ENCODE assay signal across 28 mouse cellular contexts in the genomic region with DNA sequence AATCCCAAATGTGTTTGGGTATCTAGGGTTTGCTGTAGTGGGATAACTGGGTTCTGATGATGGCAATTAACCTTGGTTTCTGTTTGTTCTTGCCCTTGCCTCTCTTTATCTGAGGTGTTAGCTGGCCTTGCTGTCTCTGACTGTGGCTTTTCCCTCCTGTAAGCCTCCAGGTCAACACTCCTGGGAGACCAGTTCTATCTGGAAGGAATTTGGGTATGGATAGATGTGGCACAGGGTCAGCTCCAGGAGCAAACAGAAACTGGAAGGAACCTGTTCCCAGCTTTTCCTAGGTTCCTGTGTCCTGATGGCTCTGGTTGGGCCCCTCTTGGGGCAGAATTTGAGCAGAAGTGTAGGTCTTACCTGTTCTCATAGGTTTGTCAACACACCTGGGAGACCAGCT.
DNase-seq lines count a peak whose midpoint lies in the region; ATAC-seq and TF ChIP-seq lines count a peak whose summit lies in the region.
"Had no signal": no experiment of that assay in that cellular context is flagged by ENCODE, and none has a peak within 500 bp of the region (broad histone marks: within the 10 kb centered on the region; RNA-seq: fewer than 3 reads in every experiment).

No protein-coding gene starts in this region.

- H3K9ac ChIP-seq in lung, postnatal 0 days (replicated peaks; ENCODE audit: low read depth): no peak overlapping the region
- H3K9ac ChIP-seq: embryonic facial prominence, embryonic 13.5 days; embryonic facial prominence, embryonic 15.5 days; forebrain, embryonic 12.5 days had no signal

- no peak for TF ChIP-seq CTCF in lung, postnatal 0 days (IDR thresholded peaks at IDR 0.05)

- H3K27ac ChIP-seq in lung, postnatal 0 days (ENCODE audit: low read length): no peak overlapping the region
- H3K27ac ChIP-seq: embryonic facial prominence, embryonic 13.5 days; embryonic facial prominence, embryonic 15.5 days; forebrain, embryonic 10.5 days; forebrain, embryonic 12.5 days had no signal

- H3K27me3 ChIP-seq in lung, postnatal 0 days (replicated peaks; ENCODE audit: insufficient read depth, low read length): no peaks in the 10 kb centered on the region
- H3K27me3 ChIP-seq: CH12.LX; embryonic facial prominence, embryonic 13.5 days; embryonic facial prominence, embryonic 15.5 days; forebrain, embryonic 12.5 days; Patski had no signal

- 0 out of 2 replicates have a peak, but pooled peaks have one; percentile 5 for ATAC-seq in lung, postnatal 0 days
- no peak for ATAC-seq in cerebellum, adult (ENCODE audit: insufficient number of reproducible peaks, low FRiP score, low TSS enrichment)
- ATAC-seq: activated CD4-positive, CD25-positive, alpha-beta regulatory T cell, adult 4 months; CD4-positive, CD25-positive, alpha-beta regulatory T cell, adult 4 months; forebrain, embryonic 14.5 days; forebrain, embryonic 16.5 days; Patski had no signal

- no peaks in the 10 kb centered on the region for H3K4me1 ChIP-seq in lung, postnatal 0 days (ENCODE audit: insufficient read depth, low read depth, low read length)
- H3K4me1 ChIP-seq: embryonic facial prominence, embryonic 13.5 days; embryonic facial prominence, embryonic 15.5 days; forebrain, embryonic 10.5 days; forebrain, embryonic 12.5 days had no signal

- DNase-seq in lung, postnatal 0 days (ENCODE audit: low spot score): no peak
- no peak for DNase-seq in lung, postnatal 25 days (ENCODE audit: low spot score)
- peak; percentile 22 for DNase-seq in R1 (ENCODE audit: low read depth, low spot score)
- no peak for DNase-seq in frontal cortex, postnatal 25 days (ENCODE audit: low spot score in 2 of 2)
- DNase-seq: adrenal gland, adult 8-10 months; adrenal gland, postnatal 14 days; adrenal gland, postnatal 36 days; B cell, adult 2 months; cerebellum, adult 11 months; cerebellum, adult 18-20 months; cerebellum, adult 8-10 months; cerebellum, adult 9-11 months; cerebellum, postnatal 14 days; cerebellum, postnatal 36 days; embryo, embryonic 11 days had no signal

- H3K36me3 ChIP-seq in lung, postnatal 0 days (ENCODE audit: insufficient read depth, low read length): no peaks in the 10 kb centered on the region
- H3K36me3 ChIP-seq: embryonic facial prominence, embryonic 13.5 days; embryonic facial prominence, embryonic 15.5 days; forebrain, embryonic 10.5 days; forebrain, embryonic 12.5 days; G1E had no signal

- no peak overlapping the region for H3K4me2 ChIP-seq in lung, postnatal 0 days (replicated peaks; ENCODE audit: low read depth, low read length)
- H3K4me2 ChIP-seq: embryonic facial prominence, embryonic 13.5 days; embryonic facial prominence, embryonic 15.5 days; forebrain, embryonic 12.5 days had no signal

- no peak for TF ChIP-seq EP300 in lung, postnatal 0 days (IDR thresholded peaks at IDR 0.05)

- no peak overlapping the region for H3K4me3 ChIP-seq in lung, postnatal 0 days (ENCODE audit: low read depth, low read length)
- H3K4me3 ChIP-seq: embryonic facial prominence, embryonic 13.5 days; embryonic facial prominence, embryonic 15.5 days; erythroblast, embryonic 14.5 days; forebrain, embryonic 10.5 days; forebrain, embryonic 12.5 days had no signal

- H3K9me3 ChIP-seq in lung, postnatal 0 days (ENCODE audit: low read length): no peaks in the 10 kb centered on the region
- H3K9me3 ChIP-seq: embryonic facial prominence, embryonic 13.5 days; embryonic facial prominence, embryonic 15.5 days; forebrain, embryonic 10.5 days; forebrain, embryonic 12.5 days; G1E had no signal
